In the genomic region with DNA sequence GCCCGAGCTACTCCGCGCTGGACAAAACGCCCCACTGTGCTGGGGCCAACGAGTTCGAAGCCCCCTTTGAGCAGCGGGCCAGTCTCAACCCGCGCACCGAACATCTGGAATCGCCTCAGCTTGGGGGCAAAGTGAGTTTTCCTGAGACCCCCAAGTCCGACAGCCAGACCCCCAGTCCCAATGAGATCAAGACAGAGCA, we compare ENCODE assay signal across 10 mouse cellular contexts. TPM values are rescaled to one million over a fixed set of nuclear protein-coding genes. Genes with fewer than 3 reads are reported as not detected.
A peak's percentile ranks its signal among the peaks of the same experiment; 100 is the strongest.
DNase-seq lines count a peak whose midpoint lies in the region; ATAC-seq and TF ChIP-seq lines count a peak whose summit lies in the region.
"Had no signal": no experiment of that assay in that cellular context is flagged by ENCODE, and none has a peak within 500 bp of the region (broad histone marks: within the 10 kb centered on the region; RNA-seq: fewer than 3 reads in every experiment).

TSS of gene Hoxc5 (plus strand) at position 132 of the 199 bp plus-strand sequence.

- WGBS in kidney, embryonic 14.5 days, result 2% methylated on average over 12 of the region's 12 CpGs
- WGBS in forebrain, embryonic 12.5 days, result 4% methylated on average over 12 of the region's 12 CpGs
- 1% methylated on average over 12 of the region's 12 CpGs for WGBS in limb, embryonic 12.5 days

- no peak for TF ChIP-seq EP300 in ES-Bruce4 (IDR thresholded peaks at IDR 0.05; ENCODE audit: insufficient read depth, low read depth, low read length)

- peak within 1 kb of the TSS; percentile 81 for H3K9ac ChIP-seq in kidney, embryonic 14.5 days (ENCODE audit: low read depth, low read length)
- no peak within 1 kb of the TSS for H3K9ac ChIP-seq in ES-Bruce4 (ENCODE audit: low read depth, poor library complexity, severe bottlenecking)
- H3K9ac ChIP-seq in forebrain, embryonic 12.5 days, result no peak within 1 kb of the TSS
- peak within 1 kb of the TSS; percentile 72 for H3K9ac ChIP-seq in limb, embryonic 12.5 days (replicated peaks)

- peak within 1 kb of the TSS; percentile 70 for H3K4me3 ChIP-seq in kidney, embryonic 14.5 days (ENCODE audit: low read length)
- H3K4me3 ChIP-seq in ES-Bruce4 (ENCODE audit: low read depth, low read length), result peak within 1 kb of the TSS; percentile 44
- 0 out of 2 replicates have a peak within 1 kb of the TSS, but pooled peaks have one; percentile 1 for H3K4me3 ChIP-seq in forebrain, embryonic 12.5 days (replicated peaks)
- peak within 1 kb of the TSS; percentile 42 for H3K4me3 ChIP-seq in limb, embryonic 12.5 days (replicated peaks)
- no peak within 1 kb of the TSS for H3K4me3 ChIP-seq in left cerebral cortex, adult 2 months

- ATAC-seq in kidney, embryonic 14.5 days (ENCODE audit: low FRiP score, low TSS enrichment), result no peak
- no peak for ATAC-seq in forebrain, embryonic 12.5 days (ENCODE audit: low FRiP score)
- ATAC-seq in limb, embryonic 12.5 days (ENCODE audit: insufficient number of reproducible peaks, insufficient read depth, low FRiP score, low TSS enrichment, low read depth), result no peak

- DNase-seq in kidney, adult 18-20 months, result no peak
- DNase-seq in ovary, adult 18-20 months (ENCODE audit: low spot score), result no peak
- no peak for DNase-seq in adrenal gland, postnatal 10 days
- DNase-seq in left cerebral cortex, adult 2 months (ENCODE audit: extremely low spot score in 1 of 2, low spot score in 2 of 2), result no peak
- DNase-seq: left cerebral cortex, postnatal 4 days; thymus, adult 18-20 months had no signal

- H3K27ac ChIP-seq in kidney, embryonic 14.5 days (ENCODE audit: low read depth, low read length), result peak within 1 kb of the TSS; percentile 95
- no peak within 1 kb of the TSS for H3K27ac ChIP-seq in ES-Bruce4 (ENCODE audit: insufficient read depth, low read length)
- no peak within 1 kb of the TSS for H3K27ac ChIP-seq in forebrain, embryonic 12.5 days
- H3K27ac ChIP-seq in limb, embryonic 12.5 days, result peak within 1 kb of the TSS; percentile 86
- H3K27ac ChIP-seq in left cerebral cortex, adult 2 months, result no peak within 1 kb of the TSS

- no peaks in the 10 kb centered on the region for H3K9me3 ChIP-seq in kidney, embryonic 14.5 days (ENCODE audit: control insufficient read depth, low read length)
- H3K9me3 ChIP-seq in ES-Bruce4 (replicated peaks; ENCODE audit: control insufficient read depth, insufficient read depth, low read length, poor library complexity, severe bottlenecking), result no peaks in the 10 kb centered on the region
- H3K9me3 ChIP-seq in forebrain, embryonic 12.5 days, result no peaks in the 10 kb centered on the region
- no peaks in the 10 kb centered on the region for H3K9me3 ChIP-seq in limb, embryonic 12.5 days

- peaks cover 4% of the 10 kb centered on the region; the same call in 1 of the 2 replicates for H3K4me1 ChIP-seq in kidney, embryonic 14.5 days (ENCODE audit: control insufficient read depth, insufficient read depth, low read length)
- H3K4me1 ChIP-seq in ES-Bruce4 (ENCODE audit: control insufficient read depth, insufficient read depth, low read length), result no peaks in the 10 kb centered on the region
- H3K4me1 ChIP-seq in forebrain, embryonic 12.5 days, result peaks cover 4% of the 10 kb centered on the region; the same call in 1 of the 2 replicates
- peaks cover 37% of the 10 kb centered on the region for H3K4me1 ChIP-seq in limb, embryonic 12.5 days (replicated peaks)

- H3K27me3 ChIP-seq in kidney, embryonic 14.5 days (ENCODE audit: control insufficient read depth, insufficient read depth, low read length), result peaks cover 12% of the 10 kb centered on the region; the same call in 1 of the 2 replicates
- H3K27me3 ChIP-seq in ES-Bruce4 (ENCODE audit: control insufficient read depth, insufficient read depth, low read length, poor library complexity, severe bottlenecking), result peaks cover 43% of the 10 kb centered on the region
- H3K27me3 ChIP-seq in forebrain, embryonic 12.5 days, result peaks cover 100% of the 10 kb centered on the region
- peaks cover 90% of the 10 kb centered on the region for H3K27me3 ChIP-seq in limb, embryonic 12.5 days

- no peak for TF ChIP-seq CTCF in ES-Bruce4 (IDR thresholded peaks at IDR 0.05; ENCODE audit: low read depth, low read length)
- no peak for TF ChIP-seq CTCF in left cerebral cortex, adult 2 months (IDR thresholded peaks at IDR 0.05)

- no peak for TF ChIP-seq POLR2A in ES-Bruce4 (IDR thresholded peaks at IDR 0.05; ENCODE audit: insufficient read depth, low read length)

- peak within 1 kb of the TSS; percentile 89 for H3K4me2 ChIP-seq in kidney, embryonic 14.5 days (replicated peaks; ENCODE audit: low read depth, low read length)
- peak within 1 kb of the TSS; percentile 31 for H3K4me2 ChIP-seq in forebrain, embryonic 12.5 days
- H3K4me2 ChIP-seq in limb, embryonic 12.5 days, result peak within 1 kb of the TSS; percentile 61

- H3K36me3 ChIP-seq in kidney, embryonic 14.5 days (ENCODE audit: control insufficient read depth, insufficient read depth, low read length), result no peaks in the 10 kb centered on the region
- no peaks in the 10 kb centered on the region for H3K36me3 ChIP-seq in ES-Bruce4 (ENCODE audit: control insufficient read depth, insufficient read depth, low read length, poor library complexity, severe bottlenecking)
- H3K36me3 ChIP-seq in forebrain, embryonic 12.5 days (replicated peaks), result no peaks in the 10 kb centered on the region
- no peaks in the 10 kb centered on the region for H3K36me3 ChIP-seq in limb, embryonic 12.5 days

- intact Hi-C loops in left cerebral cortex, adult 2 months (cut with DNase I), result no loop called here

RNA-seq across cellular contexts. Expression of gene Hoxc5, which starts in this region (rescaled TPM):
- 5.1 and 5.8 TPM in 2 replicates for polyA plus RNA-seq in kidney, embryonic 14.5 days (2014; fragmentation: Nextera tagmentation; extraction: Ambion mirVana)
- not detected in 2 replicates for polyA plus RNA-seq in ES-Bruce4 (2011; ENCODE audit: insufficient read depth, insufficient read length, low read depth, missing spikeins)
- not detected in 2 replicates for polyA plus RNA-seq in forebrain, embryonic 12.5 days (2016; fragmentation: Nextera tagmentation; extraction: Ambion mirVana)
- polyA plus RNA-seq in limb, embryonic 12.5 days (2016; fragmentation: Nextera tagmentation; extraction: Ambion mirVana), result 6.3 and 12.2 TPM in 2 replicates
- 1 to 10 TPM; 5.5 to 6.9 TPM for total RNA-seq in adrenal gland, postnatal 10 days (2021)
- not detected for total RNA-seq in left cerebral cortex, adult 2 months (2021)
- total RNA-seq: left cerebral cortex, postnatal 4 days had no signal

Comparison
In these comparisons a context has a peak if more than half of its experiments do, and no peak if none do; other contexts are left out.
1. RNA of gene Hoxc5 (total RNA-seq): 5.5 to 6.9 TPM in adrenal gland, postnatal 10 days; not detected in left cerebral cortex, adult 2 months; every median in the first group is over 4 times any median in the second.
2. H3K27ac ChIP-seq: peak in kidney, embryonic 14.5 days (single experiment) and limb, embryonic 12.5 days (single experiment); none in ES-Bruce4 (single experiment), forebrain, embryonic 12.5 days (single experiment) and left cerebral cortex, adult 2 months (single experiment).
3. H3K4me2 ChIP-seq: peak in every context shown above with its lines; median percentile 89 in kidney, embryonic 14.5 days; 61 in limb, embryonic 12.5 days; 31 in forebrain, embryonic 12.5 days.
4. H3K9ac ChIP-seq: peak in kidney, embryonic 14.5 days (single experiment) and limb, embryonic 12.5 days (single experiment); none in ES-Bruce4 (single experiment) and forebrain, embryonic 12.5 days (single experiment).